Comparison of ENCODE assay signal across 20 mouse cellular contexts in genomic region chr12:44475355-44475754, GRCm38 (mm10).
DNase-seq lines count a peak whose midpoint lies in the region; ATAC-seq and TF ChIP-seq lines count a peak whose summit lies in the region.
"Had no signal": no experiment of that assay in that cellular context is flagged by ENCODE, and none has a peak within 500 bp of the region (broad histone marks: within the 10 kb centered on the region; RNA-seq: fewer than 3 reads in every experiment).

No protein-coding gene starts in this region.

- H3K4me1 ChIP-seq in intestine, postnatal 0 days (replicated peaks; ENCODE audit: control insufficient read depth, insufficient read depth, low read length): no peaks in the 10 kb centered on the region
- H3K4me1 ChIP-seq in intestine, embryonic 15.5 days (replicated peaks): no peaks in the 10 kb centered on the region
- no peaks in the 10 kb centered on the region for H3K4me1 ChIP-seq in midbrain, postnatal 0 days (ENCODE audit: insufficient read depth, low read length)
- H3K4me1 ChIP-seq in midbrain, embryonic 16.5 days (ENCODE audit: control insufficient read depth, insufficient read depth, low read length): no peaks in the 10 kb centered on the region
- H3K4me1 ChIP-seq in stomach, postnatal 0 days (replicated peaks; ENCODE audit: control insufficient read depth, insufficient read depth): no peaks in the 10 kb centered on the region
- H3K4me1 ChIP-seq: embryonic facial prominence, embryonic 12.5 days; heart, embryonic 10.5 days had no signal

- H3K9me3 ChIP-seq in intestine, postnatal 0 days (ENCODE audit: control insufficient read depth): no peaks in the 10 kb centered on the region
- H3K9me3 ChIP-seq in intestine, embryonic 15.5 days: no peaks in the 10 kb centered on the region
- H3K9me3 ChIP-seq in midbrain, postnatal 0 days (ENCODE audit: low read length): no peaks in the 10 kb centered on the region
- H3K9me3 ChIP-seq in midbrain, embryonic 16.5 days (replicated peaks; ENCODE audit: control insufficient read depth, low read length, poor library complexity, severe bottlenecking): 0 out of 2 replicates have a peak, but pooled peaks cover 2% of the 10 kb centered on the region
- no peaks in the 10 kb centered on the region for H3K9me3 ChIP-seq in stomach, postnatal 0 days (ENCODE audit: control insufficient read depth, low read length)
- H3K9me3 ChIP-seq: embryonic facial prominence, embryonic 12.5 days; forebrain, embryonic 15.5 days; G1E; heart, embryonic 10.5 days; hindbrain, embryonic 13.5 days had no signal

- no peak overlapping the region for H3K4me3 ChIP-seq in intestine, postnatal 0 days (ENCODE audit: low read depth, low read length)
- no peak overlapping the region for H3K4me3 ChIP-seq in intestine, embryonic 15.5 days (replicated peaks)
- H3K4me3 ChIP-seq in left cerebral cortex, adult 2 months: no peak overlapping the region
- no peak overlapping the region for H3K4me3 ChIP-seq in midbrain, postnatal 0 days (ENCODE audit: low read depth, low read length)
- H3K4me3 ChIP-seq in midbrain, embryonic 16.5 days (ENCODE audit: low read depth, low read length): no peak overlapping the region
- no peak overlapping the region for H3K4me3 ChIP-seq in stomach, postnatal 0 days (ENCODE audit: low read depth, low read length)
- H3K4me3 ChIP-seq: embryonic facial prominence, embryonic 12.5 days; forebrain, embryonic 15.5 days; heart, embryonic 10.5 days; hindbrain, embryonic 13.5 days had no signal

- H3K9ac ChIP-seq in intestine, postnatal 0 days (ENCODE audit: low read depth, low read length): no peak overlapping the region
- H3K9ac ChIP-seq in intestine, embryonic 15.5 days: no peak overlapping the region
- no peak overlapping the region for H3K9ac ChIP-seq in midbrain, postnatal 0 days (replicated peaks; ENCODE audit: low read length, poor library complexity, severe bottlenecking)
- no peak overlapping the region for H3K9ac ChIP-seq in midbrain, embryonic 16.5 days (ENCODE audit: low read depth, low read length)
- no peak overlapping the region for H3K9ac ChIP-seq in stomach, postnatal 0 days (ENCODE audit: low read length)
- H3K9ac ChIP-seq: embryonic facial prominence, embryonic 12.5 days; forebrain, embryonic 15.5 days; hindbrain, embryonic 13.5 days had no signal

- ATAC-seq in intestine, postnatal 0 days: no peak
- ATAC-seq in intestine, embryonic 15.5 days: no peak
- ATAC-seq in midbrain, postnatal 0 days (ENCODE audit: low FRiP score): no peak
- no peak for ATAC-seq in midbrain, embryonic 16.5 days
- no peak for ATAC-seq in stomach, postnatal 0 days (ENCODE audit: low FRiP score, low TSS enrichment)
- ATAC-seq: activated CD4-positive, CD25-positive, alpha-beta regulatory T cell, adult 4 months; forebrain, embryonic 15.5 days; hindbrain, postnatal 0 days had no signal

- peak; percentile 22; the same call in 1 of the 2 replicates for TF ChIP-seq CTCF in intestine, postnatal 0 days (IDR thresholded peaks at IDR 0.05; ENCODE audit: low read depth)
- TF ChIP-seq CTCF in left cerebral cortex, adult 2 months (IDR thresholded peaks at IDR 0.05): peak; percentile 35
- TF ChIP-seq CTCF in midbrain, postnatal 0 days (IDR thresholded peaks at IDR 0.05): peak; percentile 25; the same call in 1 of the 2 replicates
- TF ChIP-seq CTCF in stomach, postnatal 0 days (IDR thresholded peaks at IDR 0.05; ENCODE audit: low read depth): peak; percentile 31

- DNase-seq in left cerebral cortex, adult 2 months (ENCODE audit: extremely low spot score in 1 of 2, low spot score in 2 of 2): no peak
- DNase-seq in left cerebral cortex, adult 11 months (ENCODE audit: low spot score): no peak
- DNase-seq in midbrain, postnatal 0 days (ENCODE audit: low spot score): no peak
- DNase-seq in stomach, postnatal 0 days (ENCODE audit: low spot score): no peak
- no peak for DNase-seq in thymus, postnatal 4 days
- DNase-seq: adrenal gland, postnatal 14 days; cerebellum, adult 11-12 months; cerebellum, adult 9-10 months; gastrocnemius, postnatal 36 days; heart, postnatal 10 days had no signal

- no peak for TF ChIP-seq EP300 in stomach, postnatal 0 days (optimal IDR thresholded peaks at IDR 0.05)

- intact Hi-C loops in left cerebral cortex, adult 2 months (cut with DNase I): no loop called here

- no peak overlapping the region for H3K27ac ChIP-seq in intestine, postnatal 0 days (ENCODE audit: low read depth, low read length)
- H3K27ac ChIP-seq in intestine, embryonic 15.5 days: no peak overlapping the region
- no peak overlapping the region for H3K27ac ChIP-seq in left cerebral cortex, adult 2 months
- no peak overlapping the region for H3K27ac ChIP-seq in midbrain, postnatal 0 days (ENCODE audit: low read depth, low read length)
- H3K27ac ChIP-seq in midbrain, embryonic 16.5 days (ENCODE audit: low read length): no peak overlapping the region
- H3K27ac ChIP-seq in stomach, postnatal 0 days (replicated peaks): no peak overlapping the region
- H3K27ac ChIP-seq: embryonic facial prominence, embryonic 12.5 days; forebrain, embryonic 15.5 days; heart, embryonic 10.5 days; hindbrain, embryonic 13.5 days; hindbrain, postnatal 0 days had no signal

- H3K4me2 ChIP-seq in intestine, postnatal 0 days (replicated peaks; ENCODE audit: low read depth): no peak overlapping the region
- H3K4me2 ChIP-seq in intestine, embryonic 15.5 days (replicated peaks): no peak overlapping the region
- H3K4me2 ChIP-seq in midbrain, postnatal 0 days (ENCODE audit: low read depth, low read length, poor library complexity, severe bottlenecking): no peak overlapping the region
- H3K4me2 ChIP-seq in midbrain, embryonic 16.5 days (ENCODE audit: low read length): no peak overlapping the region
- H3K4me2 ChIP-seq in stomach, postnatal 0 days (replicated peaks; ENCODE audit: low read depth): no peak overlapping the region
- H3K4me2 ChIP-seq: embryonic facial prominence, embryonic 12.5 days; forebrain, embryonic 15.5 days; hindbrain, embryonic 13.5 days had no signal

- no peaks in the 10 kb centered on the region for H3K27me3 ChIP-seq in intestine, postnatal 0 days (replicated peaks; ENCODE audit: control insufficient read depth, insufficient read depth, low read length)
- no peaks in the 10 kb centered on the region for H3K27me3 ChIP-seq in intestine, embryonic 15.5 days (replicated peaks)
- H3K27me3 ChIP-seq in midbrain, postnatal 0 days (ENCODE audit: insufficient read depth, low read length): no peaks in the 10 kb centered on the region
- no peaks in the 10 kb centered on the region for H3K27me3 ChIP-seq in midbrain, embryonic 16.5 days (ENCODE audit: control insufficient read depth, insufficient read depth, low read depth, low read length)
- no peaks in the 10 kb centered on the region for H3K27me3 ChIP-seq in stomach, postnatal 0 days (ENCODE audit: control insufficient read depth, insufficient read depth, low read length)
- H3K27me3 ChIP-seq: embryonic facial prominence, embryonic 12.5 days; forebrain, embryonic 15.5 days; hindbrain, embryonic 13.5 days had no signal

- no peaks in the 10 kb centered on the region for H3K36me3 ChIP-seq in intestine, postnatal 0 days (ENCODE audit: control insufficient read depth, insufficient read depth)
- no peaks in the 10 kb centered on the region for H3K36me3 ChIP-seq in intestine, embryonic 15.5 days
- no peaks in the 10 kb centered on the region for H3K36me3 ChIP-seq in midbrain, postnatal 0 days (ENCODE audit: insufficient read depth, low read length)
- H3K36me3 ChIP-seq in midbrain, embryonic 16.5 days (ENCODE audit: control insufficient read depth, insufficient read depth, low read length): no peaks in the 10 kb centered on the region
- H3K36me3 ChIP-seq in stomach, postnatal 0 days (ENCODE audit: control insufficient read depth, insufficient read depth, low read length): no peaks in the 10 kb centered on the region
- H3K36me3 ChIP-seq: embryonic facial prominence, embryonic 12.5 days; forebrain, embryonic 15.5 days; G1E; heart, embryonic 10.5 days; hindbrain, embryonic 13.5 days had no signal
